Mouse (Mus musculus) left cerebral cortex, adult 18-20 months (tissue): ENCODE results near the gene Tfpt. TPM values are rescaled to one million over a fixed set of nuclear protein-coding genes. Genes with fewer than 3 reads are reported as not detected.
"Not testable (repeated sequence)": the region's sequence is repeated elsewhere in the genome, so short reads cannot be mapped to it uniquely, and the experiment has no call there.

Source experiments
- DNase-seq, 2 experiments: peaks; one replicate each; pipeline ENCODE4 v3.0.0; 2021 to 2022; ENCODE audit warnings: low spot score in 2 of 2, mixed read lengths in 1 of 2
- microRNA-seq, 2 experiments: library from miRNA; unstranded; fragments of <30 nt; microRNA quantifications; one replicate each; pipeline ENCODE4 v1.2.0; 2021
- total RNA-seq, 2 experiments: library from RNA; stranded (reverse); gene quantifications; 2 replicates each; pipeline ENCODE4 v1.2.3; 2021

The Tfpt gene
- total RNA-seq, 2 experiments from 2014 or later: 37.0 to 39.4 TPM

GRCm38 (mm10) chr7:3578196-3578595 lies 51.5 kb downstream of the Tfpt start:
- no peak for DNase-seq

GRCm38 (mm10) chr7:3576354-3577124 lies 53.2 kb downstream of the Tfpt start:
- DNase-seq: no peak

DNA sequence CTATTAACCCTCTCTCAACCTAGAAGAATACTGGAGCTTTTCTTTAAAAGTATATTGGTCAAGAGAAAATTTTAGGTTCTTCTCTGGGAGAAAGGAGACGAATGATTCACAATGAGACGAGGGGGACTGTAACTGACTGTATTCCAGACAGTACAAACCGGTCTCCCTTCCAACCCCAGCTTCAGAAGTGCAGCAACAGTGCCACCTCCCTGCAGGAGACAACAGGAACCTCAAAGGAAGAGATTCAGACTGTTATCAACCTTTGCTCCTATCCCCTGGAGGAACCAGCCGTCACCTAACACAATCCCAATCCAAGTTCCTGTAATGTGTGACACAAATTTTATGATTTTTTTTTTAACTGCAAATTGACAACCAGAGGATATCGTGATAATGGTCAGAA lies 55.5 kb downstream of the Tfpt start:
- peak; percentile 30 to 49 for DNase-seq

DNA sequence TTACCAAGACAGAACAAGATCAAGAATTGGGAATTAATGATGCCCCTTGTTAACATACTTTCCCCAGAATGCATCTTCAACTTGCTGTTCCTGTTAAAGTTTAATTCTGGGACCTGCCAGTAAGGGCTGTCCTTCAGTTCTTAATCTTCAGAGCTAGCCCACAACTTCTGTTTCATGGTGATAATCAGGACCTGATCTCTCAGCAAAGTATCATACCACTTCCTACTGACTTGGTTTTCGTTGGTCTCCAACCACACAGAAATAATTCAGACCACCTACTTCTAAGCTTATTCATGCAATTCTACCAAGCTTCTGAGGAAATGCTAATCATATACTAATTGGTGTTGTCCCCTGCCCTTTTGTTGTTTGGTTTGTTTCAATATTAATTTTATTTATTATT lies 57.9 kb downstream of the Tfpt start:
- DNase-seq: no peak

DNA sequence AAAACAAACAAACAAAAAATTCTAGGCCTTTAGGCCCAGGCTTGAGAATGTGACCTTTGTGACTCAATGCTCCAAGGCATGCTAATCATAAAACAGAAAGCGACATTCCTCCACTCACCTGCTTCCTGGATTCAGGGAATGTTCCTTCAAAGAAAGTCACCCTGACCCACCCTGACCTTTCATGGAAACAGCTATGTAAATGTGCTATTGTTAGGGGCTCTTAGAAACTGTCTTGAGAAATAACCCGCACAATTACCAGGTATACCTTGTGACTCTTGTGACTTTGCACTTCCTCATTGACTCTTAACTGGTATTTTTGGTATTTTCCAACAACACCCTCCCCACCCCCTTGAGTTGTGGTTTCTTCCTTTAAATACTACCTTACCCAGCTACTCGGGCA lies 59.1 kb downstream of the Tfpt start:
- DNase-seq: not testable (repeated sequence)

Small RNA genes within 50 kb of the gene (microRNA-seq; reads per million reads assigned to microRNA genes)
- 0 reads per million in 2 experiments for gene Gm25100
- gene Mir3572: 4.2 to 10.7 reads per million in 2 experiments

Other genes with a start within 250 kb of the Tfpt start
- gene Cacng8, start 239.2 kb downstream of the Tfpt start, total RNA-seq: 100 to 1,000 TPM; 166 TPM
- 1 to 10 TPM; 1.0 to 1.9 TPM for gene Cacng6, start 205.7 kb downstream of the Tfpt start, total RNA-seq
- not detected for gene Tarm1, start 127.3 kb downstream of the Tfpt start, total RNA-seq
- gene Oscar, start 13.8 kb downstream of the Tfpt start, total RNA-seq: 1 to 10 TPM in 1 of 2 experiments, under 1 TPM in 1; 0.87 to 1.1 TPM
- 100 to 1,000 TPM; 543 to 558 TPM for gene Ndufa3, start 12.6 kb downstream of the Tfpt start, total RNA-seq
- gene Prpf31, start 56 bp upstream of the Tfpt start, total RNA-seq: 10 to 100 TPM; 53.0 to 55.2 TPM
- gene Cnot3, start 15.3 kb upstream of the Tfpt start, total RNA-seq: 10 to 100 TPM; 48.4 to 59.5 TPM
- 1 to 10 TPM; 6.7 to 6.8 TPM for gene Leng1, start 35.9 kb upstream of the Tfpt start, total RNA-seq
- 10 to 100 TPM in 1 of 2 experiments, 1 to 10 TPM in 1; 7.9 to 10.8 TPM for gene Tmc4, start 47.6 kb upstream of the Tfpt start, total RNA-seq
- gene Tsen34, start 62.9 kb upstream of the Tfpt start, total RNA-seq: 10 to 100 TPM; 78.5 to 90.0 TPM
- 100 to 1,000 TPM; 226 to 235 TPM for gene Mboat7, start 63.6 kb upstream of the Tfpt start, total RNA-seq
- 100 to 1,000 TPM; 337 to 359 TPM for gene Rps9, start 74.1 kb upstream of the Tfpt start, total RNA-seq
- under 1 TPM; 0.21 to 0.37 TPM for gene Pirb, start 90.5 kb upstream of the Tfpt start, total RNA-seq
- not detected for gene Gm15448, start 195.8 kb upstream of the Tfpt start, total RNA-seq
- under 1 TPM in 1 of 2 experiments, not detected in 1; 0.16 TPM for gene Pira2, start 215.1 kb upstream of the Tfpt start, total RNA-seq